Mouse (Mus musculus) adrenal gland (tissue): ENCODE data around the gene Prh1.
"Not testable (repeated sequence)": the region's sequence is repeated elsewhere in the genome, so short reads cannot be mapped to it uniquely, and the experiment has no call there.

Experiments used
- intact Hi-C: fragments of 180-260 bp; cut with DNase I; formaldehyde crosslinking; loops from one replicate; pipeline ENCODE4 v1.15.1; 2025
- long read RNA-seq, 2 experiments: library from polyadenylated mRNA; unstranded; transcript quantifications; one replicate each; pipeline ENCODE4 v2.0.0; 2020; ENCODE audit warnings: borderline replicate concordance in 1 of 2; ENCODE audit not compliant: insufficient replicate concordance in 1 of 2

Prh1 gene
- long read RNA-seq, experiment 1 = 0 reads
- long read RNA-seq, experiment 2 = 0 reads

- intact Hi-C loops = not testable (repeated sequence)
These were observed at the start of gene Prh1 for GRCm38 (mm10) chr6:132569509-132569908. Gene Prh1 (plus strand): TSS chr6:132569809.

GRCm38 (mm10) chr6:132595613-132596012 lies 26.0 kb downstream of the Prh1 start, which contains the start of gene Prp2:
Gene Prp2 (plus strand): TSS chr6:132595913.
- intact Hi-C loops = not testable (repeated sequence)
